Mouse (Mus musculus) brain, embryonic 14.5 days (tissue): ENCODE results near the gene Qrich2.
"Not testable (repeated sequence)": the region's sequence is repeated elsewhere in the genome, so short reads cannot be mapped to it uniquely, and the experiment has no call there.

ENCODE experiments used
- CTCF ChIP-seq: fragments of 200-500 bp; IDR thresholded peaks from 2 replicates; pipeline ENCODE4 v1.5.1; 2012; ENCODE audit warnings: inconsistent platforms, mild to moderate bottlenecking, moderate library complexity, borderline replicate concordance; ENCODE audit not compliant: insufficient read depth, insufficient read length; ENCODE audit errors: extremely low read depth
- POLR2A ChIP-seq: fragments of 200-500 bp; IDR thresholded peaks from 2 replicates; pipeline ENCODE4 v1.6.1; 2012; ENCODE audit warnings: mild to moderate bottlenecking, inconsistent platforms, borderline replicate concordance; ENCODE audit not compliant: poor library complexity, insufficient read depth, insufficient read length, severe bottlenecking; ENCODE audit errors: extremely low read depth

DNA sequence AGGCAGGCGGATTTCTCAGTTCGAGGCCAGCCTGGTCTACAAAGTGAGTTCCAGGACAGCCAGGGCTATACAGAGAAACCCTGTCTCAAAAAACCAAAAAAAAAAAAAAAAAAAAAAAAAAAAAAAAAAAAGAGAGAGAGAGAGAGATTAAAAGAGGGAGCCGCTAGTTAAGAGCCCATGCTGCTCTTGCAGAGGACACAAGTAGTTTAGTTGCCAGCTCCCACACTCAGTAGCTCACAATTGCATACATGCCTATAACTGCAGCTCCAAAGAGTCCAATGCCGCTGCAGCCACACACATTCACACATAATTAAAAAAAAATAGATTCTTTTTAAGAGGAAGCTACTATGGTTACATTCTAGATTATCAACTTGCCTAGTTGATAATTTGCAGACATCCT, 55.6 kb downstream of the Qrich2 start:
- not testable (repeated sequence) for TF ChIP-seq POLR2A, CTCF
